Mouse (Mus musculus): ENCODE data around the gene Rtp4. TPM values are rescaled to one million over a fixed set of nuclear protein-coding genes. Genes with fewer than 3 reads are reported as not detected.

The Rtp4 gene
- polyA plus RNA-seq, 1 experiment from 2014 or later: 8.4 TPM

DNA sequence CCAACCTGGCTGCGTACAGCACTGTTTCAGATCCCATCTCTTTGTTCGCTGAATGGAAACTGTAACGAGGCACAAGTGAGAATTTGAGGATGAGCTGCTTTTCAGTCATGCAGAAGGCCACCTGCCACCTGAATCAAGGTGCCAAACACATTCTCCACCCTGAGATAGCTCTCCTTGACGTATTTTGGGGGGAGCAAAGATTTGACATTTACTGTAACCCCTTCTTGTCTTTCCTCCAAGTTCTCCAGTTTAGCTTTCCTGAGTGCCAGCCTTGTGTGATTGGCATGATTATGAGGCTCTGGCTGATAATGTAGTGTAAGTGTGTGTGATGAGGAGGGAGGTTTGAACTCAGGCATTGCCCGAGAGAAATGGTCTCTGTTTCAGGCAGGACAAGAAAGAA, 2.0 kb downstream of the Rtp4 start:
- peaks cover 57% of the 10 kb centered on the region for H3K4me1 ChIP-seq (ENCODE audit: insufficient read depth, low read length)
- peaks cover 6% of the 10 kb centered on the region; the same call in 1 of the 2 replicates for H3K9me3 ChIP-seq (ENCODE audit: low read length)
- no peak overlapping the region for H3K4me2 ChIP-seq (replicated peaks; ENCODE audit: low read depth, low read length)
- H3K4me3 ChIP-seq (ENCODE audit: low read length): no peak overlapping the region
- no peak for ATAC-seq (ENCODE audit: low FRiP score, low TSS enrichment)
- H3K27me3 ChIP-seq (ENCODE audit: insufficient read depth, low read length): peaks cover 7% of the 10 kb centered on the region; the same call in 1 of the 2 replicates
- H3K36me3 ChIP-seq (ENCODE audit: insufficient read depth, low read length): no peaks in the 10 kb centered on the region
- WGBS: 73% methylated on average over 5 of the region's 5 CpGs
- no peak overlapping the region for H3K27ac ChIP-seq (ENCODE audit: low read length)
- no peak overlapping the region for H3K9ac ChIP-seq (replicated peaks; ENCODE audit: low read length)

- no peak for ATAC-seq (ENCODE audit: low FRiP score, low TSS enrichment)
- WGBS: 61% methylated on average over 4 of the region's 4 CpGs
Measured at GRCm38 (mm10) chr16:23529186-23529585, 9.1 kb downstream of the Rtp4 start.

DNA sequence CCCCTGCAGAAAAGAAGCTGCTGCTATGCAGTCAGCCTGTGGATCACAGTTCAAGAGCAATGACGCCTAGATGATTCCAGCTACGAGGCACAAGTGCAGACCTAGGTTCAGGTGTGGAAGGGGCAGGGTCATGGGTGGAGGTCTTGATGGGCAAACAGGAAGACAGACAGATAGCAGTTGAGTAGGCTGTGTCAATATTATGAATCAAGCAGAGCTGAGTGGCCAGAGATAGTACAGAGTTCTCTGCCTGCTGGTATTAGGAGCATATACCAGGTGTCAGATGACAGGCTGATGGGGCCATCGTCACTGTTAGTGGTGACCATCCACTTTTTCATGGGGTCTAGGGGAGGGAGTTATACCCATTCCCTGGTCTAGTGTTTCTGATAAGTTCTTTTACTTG, 13.6 kb downstream of the Rtp4 start:
- H3K9me3 ChIP-seq (ENCODE audit: low read length): no peaks in the 10 kb centered on the region
- H3K36me3 ChIP-seq (ENCODE audit: insufficient read depth, low read length): no peaks in the 10 kb centered on the region
- H3K27ac ChIP-seq (ENCODE audit: low read length): no peak overlapping the region
- no peak for ATAC-seq (ENCODE audit: low FRiP score, low TSS enrichment)
- no peaks in the 10 kb centered on the region for H3K4me1 ChIP-seq (ENCODE audit: insufficient read depth, low read length)
- no peaks in the 10 kb centered on the region for H3K27me3 ChIP-seq (ENCODE audit: insufficient read depth, low read length)
- no peak overlapping the region for H3K4me3 ChIP-seq (ENCODE audit: low read length)
- whole genome bisulfite sequencing: 72% methylated on average over 3 of the region's 3 CpGs
- no peak overlapping the region for H3K9ac ChIP-seq (replicated peaks; ENCODE audit: low read length)
- H3K4me2 ChIP-seq (replicated peaks; ENCODE audit: low read depth, low read length): no peak overlapping the region

More at GRCm38 (mm10) chr16:23529186-23529585, 9.1 kb downstream of the Rtp4 start:
- H3K4me1 ChIP-seq (ENCODE audit: insufficient read depth, low read length): no peaks in the 10 kb centered on the region
- no peak overlapping the region for H3K9ac ChIP-seq (replicated peaks; ENCODE audit: low read length)
- no peak overlapping the region for H3K4me3 ChIP-seq (ENCODE audit: low read length)
- no peak overlapping the region for H3K4me2 ChIP-seq (replicated peaks; ENCODE audit: low read depth, low read length)
- no peaks in the 10 kb centered on the region for H3K27me3 ChIP-seq (ENCODE audit: insufficient read depth, low read length)
- no peaks in the 10 kb centered on the region for H3K36me3 ChIP-seq (ENCODE audit: insufficient read depth, low read length)
- peaks cover 6% of the 10 kb centered on the region; the same call in 1 of the 2 replicates for H3K9me3 ChIP-seq (ENCODE audit: low read length)
- H3K27ac ChIP-seq (ENCODE audit: low read length): no peak overlapping the region

- WGBS: 52% methylated on average over 4 of the region's 4 CpGs
- Histone ChIP-seq H3K27ac (ENCODE audit: low read length) (no peak overlapping the region), H3K4me2 (replicated peaks; ENCODE audit: low read depth, low read length) (no peak overlapping the region), H3K4me3 (ENCODE audit: low read length) (no peak overlapping the region), H3K27me3 (ENCODE audit: insufficient read depth, low read length) (no peaks in the 10 kb centered on the region), H3K36me3 (ENCODE audit: insufficient read depth, low read length) (no peaks in the 10 kb centered on the region), H3K9me3 (ENCODE audit: low read length) (no peaks in the 10 kb centered on the region), H3K9ac (replicated peaks; ENCODE audit: low read length) (no peak overlapping the region), H3K4me1 (ENCODE audit: insufficient read depth, low read length) (peaks cover 10% of the 10 kb centered on the region; the same call in 1 of the 2 replicates)
- ATAC-seq (ENCODE audit: low FRiP score, low TSS enrichment): no peak
Measured at GRCm38 (mm10) chr16:23541046-23541445, 21.0 kb downstream of the Rtp4 start.

DNA sequence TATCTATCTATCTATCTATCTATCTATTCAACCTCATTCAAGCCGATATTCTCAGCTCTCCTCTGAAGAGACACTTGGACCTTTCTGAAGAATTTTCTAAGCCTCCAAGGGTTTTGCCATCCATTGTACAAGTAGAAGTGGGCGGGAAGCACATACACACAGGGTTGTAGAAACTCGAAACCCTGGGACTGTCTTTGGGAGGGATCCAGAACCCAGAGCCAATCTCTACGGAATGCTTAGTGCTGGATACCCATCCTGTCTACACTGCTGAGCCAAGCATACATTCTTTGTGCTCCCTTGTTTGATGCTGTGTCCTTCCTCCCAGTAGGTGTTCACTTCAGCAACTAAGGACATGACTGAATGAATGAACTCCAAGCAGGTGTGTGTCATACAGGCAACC, 22.8 kb downstream of the Rtp4 start:
- WGBS: 74% methylated on average over 4 of the region's 4 CpGs

GRCm38 (mm10) chr16:23544361-23544760, 24.3 kb downstream of the Rtp4 start:
- Histone ChIP-seq H3K9ac (replicated peaks; ENCODE audit: low read length) (no peak overlapping the region), H3K4me2 (replicated peaks; ENCODE audit: low read depth, low read length) (no peak overlapping the region), H3K9me3 (ENCODE audit: low read length) (no peaks in the 10 kb centered on the region), H3K4me1 (ENCODE audit: insufficient read depth, low read length) (peaks cover 10% of the 10 kb centered on the region; the same call in 1 of the 2 replicates), H3K4me3 (ENCODE audit: low read length) (no peak overlapping the region), H3K27me3 (ENCODE audit: insufficient read depth, low read length) (no peaks in the 10 kb centered on the region), H3K36me3 (ENCODE audit: insufficient read depth, low read length) (no peaks in the 10 kb centered on the region), H3K27ac (ENCODE audit: low read length) (no peak overlapping the region)
- WGBS: 24% methylated on average over 7 of the region's 7 CpGs
- peak; percentile 71; the same call in 1 of the 2 replicates for ATAC-seq (ENCODE audit: low FRiP score, low TSS enrichment)

More for the DNA sequence above, 22.8 kb downstream of the Rtp4 start:
- no peak overlapping the region for H3K4me3 ChIP-seq (ENCODE audit: low read length)
- H3K4me1 ChIP-seq (ENCODE audit: insufficient read depth, low read length): peaks cover 10% of the 10 kb centered on the region; the same call in 1 of the 2 replicates
- no peak overlapping the region for H3K27ac ChIP-seq (ENCODE audit: low read length)
- no peak overlapping the region for H3K9ac ChIP-seq (replicated peaks; ENCODE audit: low read length)
- H3K36me3 ChIP-seq (ENCODE audit: insufficient read depth, low read length): no peaks in the 10 kb centered on the region
- ATAC-seq (ENCODE audit: low FRiP score, low TSS enrichment): no peak
- H3K9me3 ChIP-seq (ENCODE audit: low read length): no peaks in the 10 kb centered on the region
- no peak overlapping the region for H3K4me2 ChIP-seq (replicated peaks; ENCODE audit: low read depth, low read length)
- no peaks in the 10 kb centered on the region for H3K27me3 ChIP-seq (ENCODE audit: insufficient read depth, low read length)

- H3K27ac ChIP-seq (ENCODE audit: low read length): no peak overlapping the region
- no peak overlapping the region for H3K9ac ChIP-seq (replicated peaks; ENCODE audit: low read length)
- 92% methylated on average over 4 of the region's 4 CpGs for WGBS
- no peak for ATAC-seq (ENCODE audit: low FRiP score, low TSS enrichment)
- no peak overlapping the region for H3K4me3 ChIP-seq (ENCODE audit: low read length)
- H3K36me3 ChIP-seq (ENCODE audit: insufficient read depth, low read length): no peaks in the 10 kb centered on the region
- peaks cover 10% of the 10 kb centered on the region; the same call in 1 of the 2 replicates for H3K4me1 ChIP-seq (ENCODE audit: insufficient read depth, low read length)
- H3K27me3 ChIP-seq (ENCODE audit: insufficient read depth, low read length): no peaks in the 10 kb centered on the region
- no peak overlapping the region for H3K4me2 ChIP-seq (replicated peaks; ENCODE audit: low read depth, low read length)
- no peaks in the 10 kb centered on the region for H3K9me3 ChIP-seq (ENCODE audit: low read length)
Measured at GRCm38 (mm10) chr16:23547783-23548182, 27.7 kb downstream of the Rtp4 start.

- no peak overlapping the region for H3K4me3 ChIP-seq (ENCODE audit: low read length)
- 43% methylated on average over 8 of the region's 8 CpGs for WGBS
- no peak overlapping the region for H3K27ac ChIP-seq (ENCODE audit: low read length)
- H3K36me3 ChIP-seq (ENCODE audit: insufficient read depth, low read length): no peaks in the 10 kb centered on the region
- H3K9ac ChIP-seq (replicated peaks; ENCODE audit: low read length): no peak overlapping the region
- ATAC-seq (ENCODE audit: low FRiP score, low TSS enrichment): no peak
- H3K9me3 ChIP-seq (ENCODE audit: low read length): no peaks in the 10 kb centered on the region
- no peak overlapping the region for H3K4me2 ChIP-seq (replicated peaks; ENCODE audit: low read depth, low read length)
- no peaks in the 10 kb centered on the region for H3K27me3 ChIP-seq (ENCODE audit: insufficient read depth, low read length)
- H3K4me1 ChIP-seq (ENCODE audit: insufficient read depth, low read length): 0 out of 2 replicates have a peak, but pooled peaks cover 3% of the 10 kb centered on the region
Measured at GRCm38 (mm10) chr16:23550346-23550980, 30.4 kb downstream of the Rtp4 start.

DNA sequence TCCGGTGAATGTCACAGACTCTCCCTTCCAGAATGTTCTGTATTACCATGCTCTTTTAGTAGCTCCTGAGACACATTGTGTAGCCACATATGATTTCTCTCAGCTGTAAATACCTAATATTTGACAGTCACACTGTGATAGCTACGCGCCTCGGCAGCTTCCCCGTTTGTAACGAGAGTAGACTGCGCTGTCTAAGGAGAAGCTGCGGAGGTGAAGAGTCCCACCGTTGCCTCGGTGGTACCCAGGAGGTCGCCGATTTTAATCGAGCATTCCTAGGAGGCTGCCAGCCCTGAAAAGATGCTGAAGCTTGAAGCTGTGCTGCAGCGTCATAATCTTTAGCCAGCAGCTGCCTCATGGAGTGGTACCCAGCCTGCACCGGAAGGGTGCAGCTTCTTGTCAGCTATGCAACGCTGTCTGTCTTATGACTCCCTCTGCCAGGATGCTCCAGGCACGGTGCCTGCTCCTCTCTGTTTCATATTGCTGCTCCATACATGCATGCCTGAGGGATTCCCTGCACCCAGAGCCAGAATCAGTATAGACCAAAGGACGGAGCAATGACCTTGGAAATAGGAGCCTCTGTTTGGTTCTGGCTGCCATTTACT, 31.0 kb downstream of the Rtp4 start:
- 86% methylated on average over 18 of the region's 18 CpGs for WGBS
- H3K9ac ChIP-seq (replicated peaks; ENCODE audit: low read length): no peak overlapping the region

GRCm38 (mm10) chr16:23554673-23555072, 34.6 kb downstream of the Rtp4 start:
- Histone ChIP-seq H3K9ac (replicated peaks; ENCODE audit: low read length) (no peak overlapping the region), H3K27me3 (ENCODE audit: insufficient read depth, low read length) (no peaks in the 10 kb centered on the region), H3K27ac (ENCODE audit: low read length) (no peak overlapping the region; the same call in 1 of the 2 replicates), H3K4me2 (replicated peaks; ENCODE audit: low read depth, low read length) (no peak overlapping the region), H3K9me3 (ENCODE audit: low read length) (no peaks in the 10 kb centered on the region), H3K36me3 (ENCODE audit: insufficient read depth, low read length) (no peaks in the 10 kb centered on the region), H3K4me3 (ENCODE audit: low read length) (no peak overlapping the region), H3K4me1 (ENCODE audit: insufficient read depth, low read length) (0 out of 2 replicates have a peak, but pooled peaks cover 3% of the 10 kb centered on the region)
- WGBS: 62% methylated on average over 5 of the region's 5 CpGs
- ATAC-seq (ENCODE audit: low FRiP score, low TSS enrichment): peak; percentile 79

More for the DNA sequence above, 31.0 kb downstream of the Rtp4 start:
- no peaks in the 10 kb centered on the region for H3K36me3 ChIP-seq (ENCODE audit: insufficient read depth, low read length)
- no peaks in the 10 kb centered on the region for H3K9me3 ChIP-seq (ENCODE audit: low read length)
- H3K4me2 ChIP-seq (replicated peaks; ENCODE audit: low read depth, low read length): no peak overlapping the region
- no peak for ATAC-seq (ENCODE audit: low FRiP score, low TSS enrichment)
- H3K27me3 ChIP-seq (ENCODE audit: insufficient read depth, low read length): no peaks in the 10 kb centered on the region
- H3K27ac ChIP-seq (ENCODE audit: low read length): no peak overlapping the region
- no peak overlapping the region for H3K4me3 ChIP-seq (ENCODE audit: low read length)
- 0 out of 2 replicates have a peak, but pooled peaks cover 3% of the 10 kb centered on the region for H3K4me1 ChIP-seq (ENCODE audit: insufficient read depth, low read length)
